In the genomic region with DNA sequence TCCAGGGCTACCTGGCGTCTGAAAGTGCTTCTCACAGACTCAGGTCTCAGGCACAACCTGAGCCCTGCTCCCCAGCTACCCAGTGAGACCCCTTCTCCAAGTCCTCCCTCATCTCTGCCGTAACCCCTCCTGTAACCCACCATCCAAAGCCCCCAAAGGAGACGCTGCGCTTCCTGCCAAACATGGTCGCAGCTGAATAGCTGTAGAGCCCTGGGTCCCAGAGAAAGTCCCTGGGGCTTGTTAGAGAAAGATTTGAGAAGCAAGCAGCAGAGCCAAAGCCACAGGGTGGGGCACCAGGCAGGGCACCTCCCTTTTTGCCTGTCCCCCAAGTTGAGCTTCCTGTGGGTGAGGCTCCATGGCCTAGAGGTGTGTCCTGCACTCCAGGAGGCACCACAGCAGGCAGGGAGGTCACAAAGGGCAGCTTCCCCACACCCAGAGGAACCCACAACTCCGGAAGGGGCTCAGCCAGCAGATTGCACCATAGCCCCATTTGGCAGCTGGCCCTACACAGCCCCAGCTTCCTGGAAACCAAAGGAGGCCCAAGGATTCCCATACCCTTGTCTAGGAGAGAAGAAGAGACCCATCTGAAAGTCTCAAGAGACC, we compare ENCODE assay signal across 8 mouse cellular contexts. TPM values are rescaled to one million over a fixed set of nuclear protein-coding genes. Genes with fewer than 3 reads are reported as not detected.
DNase-seq lines count a peak whose midpoint lies in the region; ATAC-seq and TF ChIP-seq lines count a peak whose summit lies in the region.

No protein-coding gene starts in this region.

- H3K4me2 ChIP-seq in heart, postnatal 0 days (ENCODE audit: low read depth, low read length), result no peak overlapping the region

- intact Hi-C loops in left cerebral cortex, postnatal 4 days (cut with DNase I), result no loop called here

- no peaks in the 10 kb centered on the region for H3K9me3 ChIP-seq in heart, postnatal 0 days (replicated peaks; ENCODE audit: control insufficient read depth, low read length)

- H3K9ac ChIP-seq in heart, postnatal 0 days (replicated peaks; ENCODE audit: low read depth, low read length), result no peak overlapping the region

- no peaks in the 10 kb centered on the region for H3K36me3 ChIP-seq in heart, postnatal 0 days (replicated peaks; ENCODE audit: control insufficient read depth, insufficient read depth, low read length)

- H3K4me1 ChIP-seq in heart, postnatal 0 days (ENCODE audit: control insufficient read depth, insufficient read depth), result no peaks in the 10 kb centered on the region

- TF ChIP-seq CTCF in heart, postnatal 0 days (IDR thresholded peaks at IDR 0.05; ENCODE audit: low read depth), result no peak

- H3K27ac ChIP-seq in heart, postnatal 0 days (ENCODE audit: low read depth), result no peak overlapping the region

- ATAC-seq in heart, postnatal 0 days (ENCODE audit: insufficient read depth, low read depth), result peak; percentile 27; the same call in 1 of the 2 replicates
- no peak for ATAC-seq in frontal cortex, adult (ENCODE audit: low TSS enrichment)

- DNase-seq in thymus, postnatal 0 days (ENCODE audit: low spot score), result peak; percentile 23
- no peak for DNase-seq in thymus, postnatal 4 days
- no peak for DNase-seq in heart, postnatal 0 days (ENCODE audit: low spot score)
- peak; percentile 69 for DNase-seq in lung, postnatal 25 days (ENCODE audit: low spot score)
- peak; percentile 24 for DNase-seq in thymus, postnatal 14 days
- DNase-seq in cerebellum, adult 11 months, result no peak
- DNase-seq in left cerebral cortex, postnatal 4 days, result no peak

- 65% methylated on average over 6 of the region's 6 CpGs for WGBS in heart, postnatal 0 days

- no peak overlapping the region for H3K4me3 ChIP-seq in heart, postnatal 0 days (ENCODE audit: low read depth, low read length)

- TF ChIP-seq EP300 in heart, postnatal 0 days (IDR thresholded peaks at IDR 0.05; ENCODE audit: low read depth), result no peak

- no peaks in the 10 kb centered on the region for H3K27me3 ChIP-seq in heart, postnatal 0 days (ENCODE audit: control insufficient read depth, insufficient read depth, low read length)

RNA-seq across cellular contexts. Expression of a gene that starts 38.2 kb away (rescaled TPM):
- polyA plus RNA-seq in thymus, postnatal 0 days (2015; fragmentation: Nextera tagmentation; extraction: Ambion mirVana), result 3.5 and 3.8 TPM in 2 replicates
- total RNA-seq in heart, postnatal 0 days (2014; rRNA removed; ENCODE audit: low replicate concordance), result 16.5 and 34.4 TPM in 2 replicates
- 3.8 and 5.6 TPM in 2 replicates for polyA plus RNA-seq in heart, postnatal 0 days (2015; fragmentation: Nextera tagmentation; extraction: Ambion mirVana)
- total RNA-seq in left cerebral cortex, postnatal 4 days (2021), result 10 to 100 TPM; 77.8 to 87.8 TPM

RNA-seq across cellular contexts. Expression of a gene that starts 46.8 kb away (rescaled TPM):
- polyA plus RNA-seq in thymus, postnatal 0 days (2015; fragmentation: Nextera tagmentation; extraction: Ambion mirVana), result 0.06 and 0.10 TPM in 2 replicates
- 0.08 TPM in 1 of 2 replicates, not detected in the other for total RNA-seq in heart, postnatal 0 days (2014; rRNA removed; ENCODE audit: low replicate concordance)
- polyA plus RNA-seq in heart, postnatal 0 days (2015; fragmentation: Nextera tagmentation; extraction: Ambion mirVana), result 0.49 and 0.63 TPM in 2 replicates
- 10 to 100 TPM; 16.2 to 17.5 TPM for total RNA-seq in left cerebral cortex, postnatal 4 days (2021)

Comparison
In these comparisons a context has a peak if more than half of its experiments do, and no peak if none do; other contexts are left out.
1. DNase-seq: peak in thymus, postnatal 0 days (single experiment), lung, postnatal 25 days (single experiment) and thymus, postnatal 14 days (single experiment); none in thymus, postnatal 4 days (single experiment), heart, postnatal 0 days (single experiment), cerebellum, adult 11 months (single experiment) and left cerebral cortex, postnatal 4 days (single experiment).
2. RNA of a gene that starts 46.8 kb away (total RNA-seq): 16.2 to 17.5 TPM in left cerebral cortex, postnatal 4 days; 0.08 TPM in heart, postnatal 0 days; every median in the first group is over 10 times any median in the second.